Mouse (Mus musculus) midbrain, embryonic 13.5 days (tissue): ENCODE measurements around the gene Dgcr2. TPM values are rescaled to one million over a fixed set of nuclear protein-coding genes. Genes with fewer than 3 reads are reported as not detected.

ENCODE experiments used
- ATAC-seq: fragments of 200-750 bp; cut with Nextera tagmentation; 2 replicates; pipeline ENCODE4 v1.8.0; 2017; ENCODE audit warnings: mild to moderate bottlenecking, moderate TSS enrichment, moderate library complexity
- H3K27ac ChIP-seq: fragments of 300-500 bp; sonication (generic); 2 replicates; pipeline ENCODE4 v1.5.1; 2015; ENCODE audit warnings: inconsistent platforms, mild to moderate bottlenecking, moderate library complexity
- H3K27me3 ChIP-seq: fragments of 300-500 bp; sonication (generic); 2 replicates; pipeline ENCODE4 v1.6.1; 2015; ENCODE audit warnings: mild to moderate bottlenecking, inconsistent platforms
- H3K36me3 ChIP-seq: fragments of 300-500 bp; sonication (generic); 2 replicates; pipeline ENCODE4 v1.6.1; 2015; ENCODE audit warnings: mild to moderate bottlenecking, inconsistent platforms
- H3K4me1 ChIP-seq: fragments of 300-500 bp; sonication (generic); replicated peaks from 2 replicates; pipeline ENCODE4 v1.6.1; 2015; ENCODE audit warnings: inconsistent platforms
- H3K4me2 ChIP-seq: fragments of 300-500 bp; sonication (generic); replicated peaks from 2 replicates; pipeline ENCODE4 v1.6.1; 2015; ENCODE audit warnings: moderate library complexity, mild to moderate bottlenecking, inconsistent platforms
- H3K4me3 ChIP-seq: fragments of 300-500 bp; sonication (generic); replicated peaks from 2 replicates; pipeline ENCODE4 v1.5.1; 2015; ENCODE audit warnings: mild to moderate bottlenecking, inconsistent platforms
- H3K9ac ChIP-seq: fragments of 300-500 bp; sonication (generic); replicated peaks from 2 replicates; pipeline ENCODE4 v1.6.1; 2015; ENCODE audit warnings: mild to moderate bottlenecking, inconsistent platforms
- H3K9me3 ChIP-seq: fragments of 300-500 bp; sonication (generic); 2 replicates; pipeline ENCODE4 v1.6.1; 2016; ENCODE audit warnings: mild to moderate bottlenecking, inconsistent platforms
- WGBS: fragments of 180-500 bp; shearing (Covaris S2); methylation state at CpG from one replicate; pipeline ENCODE4 v1.1.7; 2015; 5-methylcytosine and 5-hydroxymethylcytosine counted together
- polyA plus RNA-seq: library from polyadenylated mRNA; unstranded; fragments of >200 nt; fragmentation: Nextera tagmentation; extraction: Ambion mirVana; gene quantifications from 2 replicates; pipeline ENCODE4 v1.2.1, GENCODE M21; 2015

The Dgcr2 gene
- polyA plus RNA-seq, result 97.9 and 103 TPM in 2 replicates

DNA sequence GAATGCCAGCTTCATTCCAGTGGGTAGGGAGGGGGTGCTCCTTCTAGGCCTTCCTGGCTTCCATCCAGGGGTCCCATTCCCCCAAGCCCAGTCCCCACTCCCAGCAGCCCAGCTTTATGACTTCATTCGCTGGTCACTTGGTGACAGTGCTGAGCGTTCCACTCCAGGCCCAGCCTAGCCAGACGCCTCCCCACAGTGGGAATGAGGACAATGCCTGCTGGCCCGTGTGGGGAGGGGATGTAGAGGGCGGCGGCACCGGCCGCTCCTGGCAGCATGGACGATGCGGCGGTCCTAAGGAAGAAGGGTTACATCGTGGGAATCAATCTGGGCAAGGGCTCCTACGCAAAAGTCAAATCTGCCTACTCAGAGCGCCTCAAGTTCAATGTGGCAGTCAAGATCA, at the start of gene Dgcr2, which contains the start of gene Tssk2:
TSS of gene Dgcr2 (minus strand) at position 101 of the 400 bp plus-strand sequence.
TSS of gene Tssk2 (plus strand) at position 176 of the 400 bp plus-strand sequence.
- 94% methylated on average over 14 of the region's 14 CpGs for WGBS
- Histone ChIP-seq H3K4me3 (no peak within 1 kb of the TSS), H3K27me3 (no peaks in the 10 kb centered on the region), H3K27ac (no peak within 1 kb of the TSS), H3K4me1 (no peaks in the 10 kb centered on the region), H3K9ac (no peak within 1 kb of the TSS), H3K4me2 (no peak within 1 kb of the TSS), H3K9me3 (no peaks in the 10 kb centered on the region), H3K36me3 (peaks cover 56% of the 10 kb centered on the region)
- 0 out of 2 replicates have a peak, but pooled peaks have one; percentile 34 for ATAC-seq

DNA sequence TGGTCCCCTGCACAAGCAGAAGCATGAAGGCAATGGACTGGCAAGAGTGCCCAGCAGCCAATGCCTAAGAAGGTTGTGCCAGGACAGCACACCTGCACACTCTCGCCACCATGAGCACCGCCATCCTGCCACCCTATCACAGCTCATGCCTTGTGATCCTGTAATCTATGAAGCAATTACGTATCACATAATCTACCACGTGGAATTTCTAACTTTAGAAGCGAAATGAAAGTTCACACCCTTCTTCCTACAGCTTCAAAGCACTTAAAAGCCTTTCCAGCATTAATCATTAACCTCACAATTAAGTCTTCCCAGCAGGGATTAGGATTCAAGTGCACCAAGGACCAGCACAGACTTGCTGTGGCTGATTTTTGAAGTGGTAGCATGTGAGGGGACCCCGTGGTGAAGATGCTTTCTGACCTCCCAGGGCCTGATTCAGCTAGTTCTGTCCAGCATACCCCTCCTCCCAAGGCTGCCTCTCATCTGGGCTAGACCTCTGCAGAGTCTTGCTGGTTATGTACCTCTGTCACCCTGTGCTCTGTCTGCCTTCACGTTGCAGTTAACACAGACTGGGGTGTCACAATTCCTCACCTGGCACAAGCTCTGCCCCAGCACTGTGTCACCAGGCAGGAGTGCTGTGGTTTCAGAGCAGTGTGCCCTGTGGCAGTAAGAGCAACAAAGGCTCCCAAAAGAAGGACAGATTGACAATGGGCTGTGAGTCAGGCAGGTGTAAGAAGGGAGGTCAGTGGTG, 46.9 kb upstream of the Dgcr2 start:
- Histone ChIP-seq H3K9ac (no peak overlapping the region), H3K27ac (no peak overlapping the region), H3K4me2 (no peak overlapping the region), H3K9me3 (no peaks in the 10 kb centered on the region), H3K4me3 (no peak overlapping the region), H3K27me3 (0 out of 2 replicates have a peak, but pooled peaks cover 3% of the 10 kb centered on the region), H3K36me3 (no peaks in the 10 kb centered on the region), H3K4me1 (peaks cover 16% of the 10 kb centered on the region)
- WGBS, result 63% methylated on average over 7 of the region's 7 CpGs
- no peak for ATAC-seq

GRCm38 (mm10) chr16:17943466-17943865, 45.1 kb upstream of the Dgcr2 start:
- ATAC-seq, result no peak
- no peaks in the 10 kb centered on the region for H3K36me3 ChIP-seq
- H3K9me3 ChIP-seq, result no peaks in the 10 kb centered on the region
- no peak overlapping the region for H3K9ac ChIP-seq
- 0 out of 2 replicates have a peak, but pooled peaks cover 4% of the 10 kb centered on the region for H3K4me1 ChIP-seq
- 0 out of 2 replicates have a peak, but pooled peaks cover 4% of the 10 kb centered on the region for H3K27me3 ChIP-seq
- no peak overlapping the region for H3K27ac ChIP-seq
- H3K4me3 ChIP-seq, result no peak overlapping the region
- 66% methylated on average over 8 of the region's 8 CpGs for WGBS
- no peak overlapping the region for H3K4me2 ChIP-seq

- Histone ChIP-seq H3K4me2 (no peak overlapping the region), H3K4me3 (no peak overlapping the region), H3K4me1 (0 out of 2 replicates have a peak, but pooled peaks cover 4% of the 10 kb centered on the region), H3K9ac (no peak overlapping the region), H3K9me3 (no peaks in the 10 kb centered on the region), H3K27me3 (peaks cover 25% of the 10 kb centered on the region; the same call in 1 of the 2 replicates), H3K27ac (no peak overlapping the region), H3K36me3 (no peaks in the 10 kb centered on the region)
- WGBS, result 56% methylated on average over 9 of the region's 9 CpGs
- 0 out of 2 replicates have a peak, but pooled peaks have one; percentile 27 for ATAC-seq
Measured at GRCm38 (mm10) chr16:17939255-17939751, 40.9 kb upstream of the Dgcr2 start.

DNA sequence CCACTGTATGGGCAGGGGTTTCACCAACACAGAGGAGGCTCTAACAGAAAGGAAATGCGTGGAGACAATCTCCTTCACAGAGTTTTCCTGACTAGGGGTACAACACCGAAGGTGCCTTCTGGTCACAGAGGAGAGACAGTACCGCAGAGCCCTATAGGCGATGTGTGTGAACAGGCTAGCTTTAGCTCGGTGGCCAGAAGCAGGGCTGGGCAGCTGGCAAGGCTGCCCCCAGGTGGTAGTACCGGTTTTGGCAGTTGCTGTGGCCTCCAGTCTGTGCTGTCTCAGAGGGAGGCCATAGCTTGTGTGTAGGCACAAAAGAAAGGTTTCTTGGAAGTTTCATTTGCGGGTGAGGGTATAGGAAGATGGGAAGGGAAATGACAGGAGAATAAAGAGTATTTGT, 40.5 kb upstream of the Dgcr2 start:
- 8% methylated on average over 7 of the region's 7 CpGs for WGBS
- no peak overlapping the region for H3K4me2 ChIP-seq

DNA sequence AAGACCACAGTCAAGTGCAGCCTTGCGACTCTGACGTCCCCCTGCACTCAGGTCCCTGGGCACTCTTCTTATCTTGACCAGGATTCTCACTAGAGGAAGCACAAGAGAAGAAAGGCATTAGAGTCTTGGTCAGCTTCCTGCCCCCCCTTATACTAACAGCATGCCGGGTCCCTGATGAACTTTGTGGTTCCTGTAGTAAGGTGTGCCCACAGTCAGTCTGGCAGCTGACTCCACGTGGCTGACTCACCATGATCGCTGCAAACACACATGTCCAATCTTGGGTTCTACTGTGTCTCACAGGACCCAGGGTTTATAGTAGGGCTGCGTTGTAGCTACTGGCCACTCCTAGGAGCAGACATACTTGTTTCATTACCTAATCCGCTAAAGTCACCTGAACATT, 39.8 kb upstream of the Dgcr2 start:
- H3K4me1 ChIP-seq, result 0 out of 2 replicates have a peak, but pooled peaks cover 4% of the 10 kb centered on the region
- no peak overlapping the region for H3K9ac ChIP-seq
- no peaks in the 10 kb centered on the region for H3K9me3 ChIP-seq
- H3K27me3 ChIP-seq, result peaks cover 27% of the 10 kb centered on the region
- no peak for ATAC-seq
- 78% methylated on average over 7 of the region's 7 CpGs for WGBS
- H3K4me2 ChIP-seq, result no peak overlapping the region
- H3K36me3 ChIP-seq, result no peaks in the 10 kb centered on the region
- no peak overlapping the region for H3K4me3 ChIP-seq
- H3K27ac ChIP-seq, result no peak overlapping the region

More for the DNA sequence above, 40.5 kb upstream of the Dgcr2 start:
- no peak overlapping the region for H3K27ac ChIP-seq
- H3K4me1 ChIP-seq, result 0 out of 2 replicates have a peak, but pooled peaks cover 4% of the 10 kb centered on the region
- no peaks in the 10 kb centered on the region for H3K9me3 ChIP-seq
- H3K36me3 ChIP-seq, result no peaks in the 10 kb centered on the region
- ATAC-seq, result peak; percentile 86
- peaks cover 25% of the 10 kb centered on the region; the same call in 1 of the 2 replicates for H3K27me3 ChIP-seq
- H3K4me3 ChIP-seq, result no peak overlapping the region
- H3K9ac ChIP-seq, result no peak overlapping the region

DNA sequence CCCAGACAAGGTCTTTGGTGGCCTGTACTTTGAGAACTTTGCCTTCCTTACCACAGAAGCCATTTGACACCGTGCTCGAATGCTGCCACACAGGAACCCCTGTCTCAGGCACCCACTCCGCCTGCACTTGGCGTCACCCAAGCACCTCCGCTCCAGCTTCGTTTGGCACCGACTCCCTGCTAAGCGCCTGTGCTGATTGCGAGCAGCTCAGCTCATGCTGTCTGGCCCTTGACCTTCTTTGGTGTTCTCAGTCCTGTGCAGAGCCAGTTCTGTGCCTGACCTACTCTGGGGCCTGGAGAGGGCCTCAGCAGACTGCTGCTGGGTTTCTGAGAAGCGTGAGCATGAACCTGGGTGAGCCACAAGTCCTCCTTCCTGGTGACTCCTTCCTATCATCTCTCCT, 38.4 kb upstream of the Dgcr2 start:
- Histone ChIP-seq H3K9ac (no peak overlapping the region), H3K36me3 (no peaks in the 10 kb centered on the region), H3K9me3 (no peaks in the 10 kb centered on the region), H3K4me1 (0 out of 2 replicates have a peak, but pooled peaks cover 4% of the 10 kb centered on the region), H3K27ac (no peak overlapping the region), H3K4me2 (no peak overlapping the region), H3K4me3 (no peak overlapping the region), H3K27me3 (peaks cover 27% of the 10 kb centered on the region)
- WGBS, result 85% methylated on average over 10 of the region's 10 CpGs
- ATAC-seq, result no peak

- ATAC-seq, result no peak
- WGBS, result 73% methylated on average over 3 of the region's 3 CpGs
- H3K27me3 ChIP-seq, result peaks cover 27% of the 10 kb centered on the region
- 0 out of 2 replicates have a peak, but pooled peaks cover 4% of the 10 kb centered on the region for H3K4me1 ChIP-seq
- no peak overlapping the region for H3K4me3 ChIP-seq
- no peak overlapping the region for H3K4me2 ChIP-seq
- no peaks in the 10 kb centered on the region for H3K36me3 ChIP-seq
- H3K9ac ChIP-seq, result no peak overlapping the region
- H3K9me3 ChIP-seq, result no peaks in the 10 kb centered on the region
- no peak overlapping the region for H3K27ac ChIP-seq
Measured at GRCm38 (mm10) chr16:17934445-17934910, 36.1 kb upstream of the Dgcr2 start.

DNA sequence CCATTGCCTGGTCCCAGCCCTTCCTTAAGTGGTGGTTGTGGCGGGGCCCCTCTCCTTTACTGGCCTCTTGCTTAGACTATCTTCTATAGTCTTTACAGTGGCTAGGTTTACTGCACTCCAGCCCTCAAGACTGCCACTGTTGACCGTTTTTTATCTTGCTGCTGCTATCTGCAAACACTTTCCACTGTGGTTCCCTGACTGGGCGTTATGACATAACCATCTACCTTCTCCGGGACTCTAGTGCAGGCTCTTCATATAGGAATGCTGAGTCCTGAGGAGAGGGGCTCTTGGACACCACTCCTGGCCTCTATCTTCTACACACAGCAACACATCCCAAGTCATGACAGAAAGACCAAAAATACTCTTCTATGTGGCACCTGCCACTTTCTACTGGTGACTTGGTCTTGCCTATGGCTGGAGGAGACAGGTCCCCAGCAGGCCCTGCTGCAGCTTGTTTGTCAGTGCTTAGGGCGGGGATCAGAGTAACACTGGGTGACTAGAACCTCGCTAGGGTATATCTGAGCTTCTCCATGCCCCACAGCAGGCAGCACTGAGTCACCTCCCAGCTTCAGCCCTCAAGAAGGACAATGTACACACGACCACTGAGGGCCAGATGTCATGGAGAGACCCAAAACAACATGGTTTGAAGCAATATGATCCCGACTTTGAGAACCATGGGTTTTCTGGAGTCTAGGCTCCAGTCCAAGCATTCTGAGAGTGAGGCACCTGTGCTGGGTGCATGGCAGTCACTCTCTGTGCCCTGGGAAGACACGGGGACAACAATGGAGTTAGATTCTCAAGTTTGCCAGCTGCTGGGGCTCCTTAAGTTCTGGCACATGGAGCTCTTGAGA, 35.5 kb upstream of the Dgcr2 start:
- peaks cover 27% of the 10 kb centered on the region for H3K27me3 ChIP-seq
- ATAC-seq, result no peak
- H3K9me3 ChIP-seq, result no peaks in the 10 kb centered on the region
- no peaks in the 10 kb centered on the region for H3K36me3 ChIP-seq
- no peak overlapping the region for H3K4me2 ChIP-seq
- H3K4me3 ChIP-seq, result no peak overlapping the region
- peaks cover 9% of the 10 kb centered on the region; the same call in 1 of the 2 replicates for H3K4me1 ChIP-seq
- no peak overlapping the region for H3K27ac ChIP-seq
- H3K9ac ChIP-seq, result no peak overlapping the region
- WGBS, result 72% methylated on average over 9 of the region's 9 CpGs

DNA sequence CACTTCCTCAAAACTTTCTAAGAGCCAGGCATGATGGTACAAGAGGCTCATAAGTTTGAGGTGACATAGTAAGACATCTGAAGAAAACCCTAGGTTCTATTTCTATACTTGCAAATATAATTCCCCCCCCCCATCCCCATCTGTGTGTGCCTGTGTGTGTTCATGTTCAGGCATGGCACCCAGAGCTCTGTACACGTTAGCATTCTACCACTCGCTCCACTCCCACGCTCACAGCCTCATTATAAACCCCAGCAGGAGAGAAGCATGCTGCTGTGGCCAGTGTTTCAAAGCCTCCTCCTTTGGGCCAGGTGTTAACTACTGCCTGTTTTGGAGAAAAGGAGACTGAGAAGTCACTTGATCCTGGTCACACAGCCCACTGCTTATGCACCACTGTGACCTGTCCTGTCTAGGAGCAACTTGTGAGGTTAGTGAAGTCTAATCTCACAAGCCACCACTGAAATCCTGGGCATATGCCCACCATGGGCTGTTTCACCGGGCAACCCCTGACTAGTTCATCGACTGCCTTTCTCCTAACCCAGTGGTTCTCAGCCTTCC, 33.6 kb upstream of the Dgcr2 start:
- Histone ChIP-seq H3K4me2 (no peak overlapping the region), H3K4me1 (peaks cover 13% of the 10 kb centered on the region), H3K4me3 (no peak overlapping the region), H3K9ac (no peak overlapping the region), H3K36me3 (no peaks in the 10 kb centered on the region), H3K9me3 (no peaks in the 10 kb centered on the region), H3K27me3 (peaks cover 12% of the 10 kb centered on the region), H3K27ac (no peak overlapping the region)
- no peak for ATAC-seq
- 67% methylated on average over 5 of the region's 5 CpGs for WGBS

DNA sequence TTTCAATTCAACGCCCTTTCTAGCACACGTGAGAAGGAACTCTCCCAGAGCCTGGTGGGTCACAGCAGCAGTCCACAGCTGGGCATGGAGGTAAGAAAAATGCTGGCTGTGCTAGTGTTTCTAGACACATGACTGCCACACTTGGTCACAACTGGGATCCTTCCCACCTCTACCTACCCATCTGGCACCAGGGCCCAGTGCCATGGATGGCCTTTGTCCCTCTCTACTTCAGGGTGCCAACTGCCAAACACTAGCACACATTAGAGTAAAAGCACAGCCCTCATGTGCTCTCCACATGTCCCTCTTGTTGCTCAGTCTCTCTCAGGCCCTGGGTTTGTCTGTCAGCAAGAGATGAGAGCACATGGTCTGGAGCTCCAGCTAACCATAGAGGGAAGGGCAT, 31.3 kb upstream of the Dgcr2 start:
- Histone ChIP-seq H3K4me1 (peaks cover 24% of the 10 kb centered on the region), H3K4me2 (no peak overlapping the region), H3K27me3 (peaks cover 2% of the 10 kb centered on the region; the same call in 1 of the 2 replicates), H3K4me3 (no peak overlapping the region), H3K9me3 (no peaks in the 10 kb centered on the region), H3K27ac (peak overlapping the region; percentile 32), H3K9ac (no peak overlapping the region), H3K36me3 (peaks cover 19% of the 10 kb centered on the region)
- no peak for ATAC-seq
- 61% methylated on average over 2 of the region's 2 CpGs for WGBS
